Mouse (Mus musculus) CH12.LX (cell line): Measurements from ENCODE around the gene Dnajb1. TPM values are rescaled to one million over a fixed set of nuclear protein-coding genes. Genes with fewer than 3 reads are reported as not detected.
A peak's percentile ranks its signal among the peaks of the same experiment; 100 is the strongest.

Source experiments
- DNase-seq: peaks from one replicate; pipeline ENCODE4 v3.0.0-alpha.2; 2013; ENCODE audit errors: extremely low read depth
- H3K27ac ChIP-seq: 2 replicates; pipeline ENCODE4 v1.5.1; 2012; ENCODE audit warnings: low read depth, mild to moderate bottlenecking, control low read depth, moderate library complexity; ENCODE audit not compliant: insufficient read depth
- H3K27me3 ChIP-seq: replicated peaks from 2 replicates; pipeline ENCODE3; 2012; ENCODE audit warnings: inconsistent platforms
- H3K36me3 ChIP-seq, 2 experiments: replicated peaks in 1 of 2; 2 replicates each; pipeline versions ENCODE3 to v1.6.1; 2012; ENCODE audit warnings: inconsistent platforms in 1 of 2, low read length in 1 of 2, mild to moderate bottlenecking in 1 of 2, mixed read lengths in 1 of 2, moderate library complexity in 1 of 2; ENCODE audit not compliant: control insufficient read depth in 1 of 2, insufficient read depth in 1 of 2
- H3K4me1 ChIP-seq, 2 experiments: 2 replicates each; pipeline ENCODE4 v1.6.1; 2012; ENCODE audit warnings: inconsistent platforms in 1 of 2, moderate library complexity in 1 of 2; ENCODE audit not compliant: insufficient read depth in 2 of 2, control insufficient read depth in 1 of 2
- H3K4me2 ChIP-seq: 2 replicates; pipeline ENCODE4 v1.6.1; 2012; ENCODE audit warnings: low read depth, mild to moderate bottlenecking, control low read depth; ENCODE audit not compliant: poor library complexity, insufficient read depth, severe bottlenecking
- H3K4me3 ChIP-seq, 3 experiments: fragments of 150-350 bp in 1 of 3; sonication (generic) in 1 of 3; replicated peaks in 1 of 3; 2 replicates each; pipeline versions ENCODE3 to v1.5.1; 2011 to 2012; ENCODE audit warnings: low read depth in 2 of 3, low read length in 2 of 3, mild to moderate bottlenecking in 2 of 3, moderate library complexity in 2 of 3, control low read depth in 1 of 3, improper control_type of control experiment in 1 of 3, inconsistent platforms in 1 of 3, mixed read lengths in 1 of 3; ENCODE audit not compliant: poor library complexity in 1 of 3
- H3K79me2 ChIP-seq: replicated peaks from 2 replicates; pipeline ENCODE4 v1.6.1; 2012; ENCODE audit warnings: mild to moderate bottlenecking, moderate library complexity; ENCODE audit not compliant: control insufficient read depth, poor library complexity, insufficient read depth, severe bottlenecking; ENCODE audit errors: extremely low read depth
- H3K9ac ChIP-seq: 2 replicates; pipeline ENCODE4 v1.6.1; 2012; ENCODE audit warnings: low read depth, mild to moderate bottlenecking, control low read depth, moderate library complexity; ENCODE audit not compliant: insufficient read depth
- H3K9me3 ChIP-seq: replicated peaks from 2 replicates; pipeline ENCODE3; 2012; ENCODE audit warnings: low read length, inconsistent platforms, mixed read lengths
- BHLHE40 ChIP-seq: IDR thresholded peaks from 2 replicates; pipeline ENCODE4 v1.6.1; 2011; ENCODE audit warnings: mild to moderate bottlenecking, low read depth, low read length, improper control_type of control experiment
- CHD1 ChIP-seq: IDR thresholded peaks from 2 replicates; pipeline ENCODE4 v1.6.1; 2012; ENCODE audit warnings: low read depth, low read length, improper control_type of control experiment, inconsistent platforms
- CHD2 ChIP-seq: IDR thresholded peaks from 2 replicates; pipeline ENCODE4 v1.6.1; 2011; ENCODE audit warnings: low read length, improper control_type of control experiment
- CTCF ChIP-seq, 2 experiments: IDR thresholded peaks in 1 of 2; conservative IDR thresholded peaks in 1 of 2; 2 replicates each; pipeline ENCODE4 v1.5.1; 2011 to 2012; ENCODE audit warnings: low read depth in 2 of 2, low read length in 2 of 2, improper control_type of control experiment in 1 of 2, inconsistent platforms in 1 of 2, mild to moderate bottlenecking in 1 of 2, moderate library complexity in 1 of 2
- E2F4 ChIP-seq: IDR thresholded peaks from 2 replicates; pipeline ENCODE4 v1.6.1; 2011; ENCODE audit warnings: low read depth, low read length, improper control_type of control experiment; ENCODE audit not compliant: insufficient replicate concordance
- ELF1 ChIP-seq: IDR thresholded peaks from 2 replicates; pipeline ENCODE4 v1.6.1; 2014; ENCODE audit warnings: low read depth, mild to moderate bottlenecking, inconsistent platforms, low read length, improper control_type of control experiment
- EP300 ChIP-seq: IDR thresholded peaks from 2 replicates; pipeline ENCODE4 v1.6.1; 2011; ENCODE audit warnings: low read length, improper control_type of control experiment
- ETS1 ChIP-seq: conservative IDR thresholded peaks from 2 replicates; pipeline ENCODE4 v1.6.1; 2012; ENCODE audit warnings: low read depth, mild to moderate bottlenecking, inconsistent platforms, low read length, improper control_type of control experiment, moderate library complexity
- GABPA ChIP-seq: IDR thresholded peaks from 2 replicates; pipeline ENCODE4 v1.6.1; 2012; ENCODE audit warnings: low read depth, low read length, improper control_type of control experiment, inconsistent platforms; ENCODE audit not compliant: insufficient replicate concordance
- HCFC1 ChIP-seq: IDR thresholded peaks from 2 replicates; pipeline ENCODE4 v1.6.1; 2012; ENCODE audit warnings: low read depth, mild to moderate bottlenecking, inconsistent platforms, low read length, improper control_type of control experiment
- IRF4 ChIP-seq: IDR thresholded peaks from 2 replicates; pipeline ENCODE4 v1.6.1; 2014; ENCODE audit warnings: low read depth, mild to moderate bottlenecking, inconsistent platforms, low read length, improper control_type of control experiment
- JUN ChIP-seq: IDR thresholded peaks from 2 replicates; pipeline ENCODE4 v1.6.1; 2011; ENCODE audit warnings: low read depth, mild to moderate bottlenecking, low read length, improper control_type of control experiment, moderate library complexity; ENCODE audit not compliant: insufficient read depth
- JUND ChIP-seq: conservative IDR thresholded peaks from 2 replicates; pipeline ENCODE4 v1.6.1; 2011; ENCODE audit warnings: low read depth, low read length, improper control_type of control experiment
- KAT2A ChIP-seq: IDR thresholded peaks from 2 replicates; pipeline ENCODE4 v1.6.1; 2012; ENCODE audit warnings: low read length, improper control_type of control experiment, inconsistent platforms; ENCODE audit not compliant: insufficient replicate concordance
- MAFK ChIP-seq: IDR thresholded peaks from 2 replicates; pipeline ENCODE4 v1.6.1; 2011; ENCODE audit warnings: low read length, improper control_type of control experiment; ENCODE audit not compliant: insufficient replicate concordance
- MAX ChIP-seq: IDR thresholded peaks from 2 replicates; pipeline ENCODE4 v1.6.1; 2011; ENCODE audit warnings: low read length, improper control_type of control experiment
- MAZ ChIP-seq: IDR thresholded peaks from 2 replicates; pipeline ENCODE4 v1.6.1; 2012; ENCODE audit warnings: low read depth, mild to moderate bottlenecking, inconsistent platforms, low read length, improper control_type of control experiment, moderate library complexity
- MEF2A ChIP-seq: IDR thresholded peaks from 2 replicates; pipeline ENCODE4 v1.6.1; 2014; ENCODE audit warnings: low read depth, mild to moderate bottlenecking, inconsistent platforms, low read length, improper control_type of control experiment, borderline replicate concordance
- MXI1 ChIP-seq: IDR thresholded peaks from 2 replicates; pipeline ENCODE4 v1.6.1; 2011; ENCODE audit warnings: mild to moderate bottlenecking, low read depth, low read length, improper control_type of control experiment
- MYC ChIP-seq: IDR thresholded peaks from 2 replicates; pipeline ENCODE4 v1.6.1; 2011; ENCODE audit warnings: low read depth, mild to moderate bottlenecking, improper control_type of control experiment, low read length
- NELFE ChIP-seq: IDR thresholded peaks from 2 replicates; pipeline ENCODE4 v1.6.1; 2011; ENCODE audit warnings: low read depth, low read length, improper control_type of control experiment
- NRF1 ChIP-seq: IDR thresholded peaks from 2 replicates; pipeline ENCODE4 v1.6.1; 2014; ENCODE audit warnings: low read depth, mild to moderate bottlenecking, inconsistent platforms, low read length, improper control_type of control experiment, moderate library complexity
- PAX5 ChIP-seq: IDR thresholded peaks from 2 replicates; pipeline ENCODE4 v1.6.1; 2012; ENCODE audit warnings: low read length, inconsistent platforms, mixed read lengths
- POLR2A ChIP-seq: IDR thresholded peaks from 2 replicates; pipeline ENCODE4 v1.6.1; 2011; ENCODE audit warnings: low read depth, mild to moderate bottlenecking, improper control_type of control experiment, low read length
- POLR2AphosphoS2 ChIP-seq: IDR thresholded peaks from 2 replicates; pipeline ENCODE4 v1.6.1; 2011; ENCODE audit warnings: low read depth, low read length, improper control_type of control experiment
- RAD21 ChIP-seq: IDR thresholded peaks from 2 replicates; pipeline ENCODE4 v1.6.1; 2011; ENCODE audit warnings: low read depth, mild to moderate bottlenecking, low read length, improper control_type of control experiment, moderate library complexity
- RCOR1 ChIP-seq: conservative IDR thresholded peaks from 2 replicates; pipeline ENCODE4 v1.6.1; 2012; ENCODE audit warnings: low read depth, mild to moderate bottlenecking, inconsistent platforms, low read length, improper control_type of control experiment
- SIN3A ChIP-seq: IDR thresholded peaks from 2 replicates; pipeline ENCODE4 v1.6.1; 2012; ENCODE audit warnings: low read length, improper control_type of control experiment, inconsistent platforms
- SMC3 ChIP-seq: IDR thresholded peaks from 2 replicates; pipeline ENCODE4 v1.6.1; 2011; ENCODE audit warnings: low read depth, low read length, improper control_type of control experiment
- TBP ChIP-seq: conservative IDR thresholded peaks from 2 replicates; pipeline ENCODE4 v1.6.1; 2011; ENCODE audit warnings: low read depth, low read length, improper control_type of control experiment
- TCF12 ChIP-seq: IDR thresholded peaks from 2 replicates; pipeline ENCODE4 v1.6.1; 2014; ENCODE audit warnings: low read depth, mild to moderate bottlenecking, inconsistent platforms, low read length, improper control_type of control experiment
- UBTF ChIP-seq: IDR thresholded peaks from 2 replicates; pipeline ENCODE4 v1.6.1; 2012; ENCODE audit warnings: low read depth, mild to moderate bottlenecking, inconsistent platforms, low read length, improper control_type of control experiment, moderate library complexity
- USF1 ChIP-seq: IDR thresholded peaks from 2 replicates; pipeline ENCODE4 v1.6.1; 2014; ENCODE audit warnings: low read depth, mild to moderate bottlenecking, inconsistent platforms, low read length, improper control_type of control experiment
- USF2 ChIP-seq: conservative IDR thresholded peaks from 2 replicates; pipeline ENCODE4 v1.6.1; 2011; ENCODE audit warnings: low read depth, low read length, improper control_type of control experiment
- ZC3H11A ChIP-seq: IDR thresholded peaks from 2 replicates; pipeline ENCODE4 v1.6.1; 2012; ENCODE audit warnings: low read depth, mild to moderate bottlenecking, inconsistent platforms, low read length, improper control_type of control experiment
- ZKSCAN1 ChIP-seq: IDR thresholded peaks from 2 replicates; pipeline ENCODE4 v1.6.1; 2012; ENCODE audit warnings: low read depth, inconsistent platforms, low read length, improper control_type of control experiment, borderline replicate concordance
- ZMIZ1 ChIP-seq: IDR thresholded peaks from 2 replicates; pipeline ENCODE4 v1.6.1; 2012; ENCODE audit warnings: low read depth, mild to moderate bottlenecking, inconsistent platforms, low read length, improper control_type of control experiment
- ZNF384 ChIP-seq: IDR thresholded peaks from 2 replicates; pipeline ENCODE4 v1.6.1; 2012; ENCODE audit warnings: low read depth, low read length, improper control_type of control experiment, inconsistent platforms
- dilution Hi-C: fragments of 300-500 bp; cut with MboI; formaldehyde crosslinking; loops from 2 replicates; pipeline ENCODE4 v1.14.3; 2020; ENCODE audit warnings: low sequenced_read_pairs; ENCODE audit not compliant: extremely low pct_unique_long_range_greater_than_20kb, extremely low pct_ligation_motif_present
- in situ Hi-C: fragments of 300-500 bp; cut with MboI; formaldehyde crosslinking; loops from 3 replicates; pipeline ENCODE4 v1.14.3; 2019; ENCODE audit warnings: low sequenced_read_pairs, low pct_ligation_motif_present, low pct_unique_long_range_greater_than_20kb, mixed read lengths
- polyA plus RNA-seq: library from polyadenylated mRNA; unstranded; fragments of >175 nt; gene quantifications from 2 replicates; pipeline ENCODE4 v1.2.1, GENCODE M21; 2012; ENCODE audit warnings: low read depth; ENCODE audit not compliant: insufficient read length
- total RNA-seq, 2 experiments: library from RNA; depleted of rRNA; stranded (reverse); fragments of 300-350 nt in 1 of 2; fragments of >200 nt in 1 of 2; gene quantifications; 2 replicates each; pipeline ENCODE4 v1.2.3; 2012 to 2014

The Dnajb1 gene
- total and polyA plus RNA-seq, 3 experiments = 24.9 to 30.9 (median 30.7) TPM

- TF ChIP-seq USF2 = no peak
- TF ChIP-seq IRF4 = no peak
- TF ChIP-seq HCFC1 = no peak
- 0 out of 2 replicates have a peak, but pooled peaks have one; percentile 24 for TF ChIP-seq NRF1
- no peak for TF ChIP-seq CHD1
- TF ChIP-seq ZMIZ1 = no peak
- no peak for TF ChIP-seq RCOR1
- TF ChIP-seq E2F4 = no peak
- peak; percentile 57 for TF ChIP-seq BHLHE40
- no peak for TF ChIP-seq CTCF (conservative IDR thresholded peaks at IDR 0.05 in 1 of 2, IDR thresholded peaks at IDR 0.05 in 1 of 2; ENCODE audit: low read depth in 2 of 2, low read length in 2 of 2)
- TF ChIP-seq SMC3 = no peak
- 0 out of 2 replicates have a peak, but pooled peaks have one; percentile 31 for TF ChIP-seq MXI1
- TF ChIP-seq NELFE = no peak
- no peak for TF ChIP-seq ETS1
- TF ChIP-seq POLR2A = no peak
- TF ChIP-seq MAX = no peak
- no peak for TF ChIP-seq TCF12
- TF ChIP-seq TBP = no peak
- TF ChIP-seq GABPA = no peak
- TF ChIP-seq POLR2AphosphoS2 = no peak
- TF ChIP-seq UBTF = no peak
- TF ChIP-seq USF1 = no peak
- no peak for TF ChIP-seq JUND
- TF ChIP-seq SIN3A = peak; percentile 49; the same call in 1 of the 2 replicates
- no peak for TF ChIP-seq MYC
- no peak for TF ChIP-seq EP300
- TF ChIP-seq ZNF384 = no peak
- TF ChIP-seq MAFK = no peak
- TF ChIP-seq JUN = no peak
- TF ChIP-seq CHD2 = no peak
- TF ChIP-seq PAX5 = no peak
- TF ChIP-seq ZKSCAN1 = no peak
- no peak for TF ChIP-seq ELF1
- no peak for TF ChIP-seq KAT2A
- peak; percentile 20; the same call in 1 of the 2 replicates for TF ChIP-seq MEF2A
- no peak for TF ChIP-seq RAD21
- TF ChIP-seq ZC3H11A = no peak
- no peak for TF ChIP-seq MAZ
- Histone ChIP-seq H3K4me1 (peaks cover 15 to 29% of the 10 kb centered on the region in 2 experiments), H3K36me3 (no peaks in the 10 kb centered on the region), H3K79me2 (no peaks in the 10 kb centered on the region), H3K9ac (no peak overlapping the region), H3K27ac (no peak overlapping the region), H3K4me2 (peak overlapping the region; percentile 29; the same call in 1 of the 2 replicates), H3K27me3 (no peaks in the 10 kb centered on the region), H3K9me3 (peaks cover under 1% of the 10 kb centered on the region), H3K4me3 (no peak overlapping the region)
- dilution Hi-C loops = no loop called here
- in situ Hi-C loops = no loop called here
- DNase-seq = peak; percentile 48
Measured at GRCm38 (mm10) chr8:83623549-83623948, 15.6 kb downstream of the Dnajb1 start.
